Mouse (Mus musculus) retina, embryonic 14.5 days (tissue): Measurements from ENCODE around the gene Tjap1.
A peak's percentile ranks its signal among the peaks of the same experiment; 100 is the strongest.

ENCODE experiments used
- DNase-seq: peaks from one replicate; pipeline ENCODE4 v3.0.0-alpha.2; 2015; ENCODE audit warnings: low spot score

Tjap1 gene

DNA sequence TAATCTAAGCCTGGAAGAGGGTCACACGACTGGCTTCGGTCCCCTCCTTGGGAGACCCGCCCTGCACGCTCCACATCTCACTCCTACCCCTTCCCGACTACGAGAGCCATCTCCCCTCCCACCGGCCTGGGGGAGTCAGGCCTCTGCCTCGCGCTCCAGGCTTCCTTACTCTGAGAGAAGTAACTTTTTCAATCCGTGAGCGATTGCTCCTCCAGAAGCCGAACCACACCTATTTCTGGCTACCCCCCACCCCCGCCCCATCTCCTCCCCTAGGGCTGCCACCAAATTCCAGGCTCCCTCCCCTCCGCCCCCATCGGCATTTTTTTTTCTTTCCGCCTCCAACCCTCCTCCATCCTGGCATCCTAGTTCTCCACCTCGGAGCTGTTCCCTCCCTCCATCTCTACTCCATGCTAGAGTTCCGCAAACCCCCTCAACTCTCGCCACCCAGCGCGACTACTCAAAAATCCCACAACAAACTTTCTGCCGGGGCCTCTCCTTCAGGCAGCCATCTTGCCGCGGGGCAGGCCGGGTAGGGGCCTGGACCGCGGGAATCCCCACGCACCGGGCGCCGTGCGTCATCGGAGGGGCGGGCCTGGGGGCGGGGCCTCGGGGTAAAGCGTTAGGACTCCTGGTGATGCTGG lies at the start of gene Tjap1:
Tjap1 (minus strand) TSS at position 544 of the 641 bp plus-strand sequence.
- DNase-seq = peak; percentile 89

DNA sequence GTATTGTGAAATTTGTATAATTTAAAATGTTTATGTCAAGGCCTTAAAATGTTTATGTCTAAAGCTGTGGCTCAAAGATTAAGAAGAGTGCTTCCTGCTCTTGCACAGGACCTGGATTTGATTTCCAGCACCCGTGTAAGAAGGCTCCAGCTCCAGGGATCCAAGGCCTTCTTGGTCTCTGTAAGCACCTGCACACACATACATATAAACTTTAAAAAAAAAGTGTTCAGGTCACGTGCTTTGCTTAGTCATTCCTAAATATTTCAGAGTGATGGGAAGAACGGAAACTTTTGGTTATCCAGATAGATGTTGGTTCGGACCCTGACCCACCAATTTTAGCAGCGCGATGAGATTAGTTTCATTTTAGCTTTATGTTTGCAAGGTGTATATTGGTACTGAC lies 45.9 kb upstream of the Tjap1 start:
- DNase-seq = no peak

DNA sequence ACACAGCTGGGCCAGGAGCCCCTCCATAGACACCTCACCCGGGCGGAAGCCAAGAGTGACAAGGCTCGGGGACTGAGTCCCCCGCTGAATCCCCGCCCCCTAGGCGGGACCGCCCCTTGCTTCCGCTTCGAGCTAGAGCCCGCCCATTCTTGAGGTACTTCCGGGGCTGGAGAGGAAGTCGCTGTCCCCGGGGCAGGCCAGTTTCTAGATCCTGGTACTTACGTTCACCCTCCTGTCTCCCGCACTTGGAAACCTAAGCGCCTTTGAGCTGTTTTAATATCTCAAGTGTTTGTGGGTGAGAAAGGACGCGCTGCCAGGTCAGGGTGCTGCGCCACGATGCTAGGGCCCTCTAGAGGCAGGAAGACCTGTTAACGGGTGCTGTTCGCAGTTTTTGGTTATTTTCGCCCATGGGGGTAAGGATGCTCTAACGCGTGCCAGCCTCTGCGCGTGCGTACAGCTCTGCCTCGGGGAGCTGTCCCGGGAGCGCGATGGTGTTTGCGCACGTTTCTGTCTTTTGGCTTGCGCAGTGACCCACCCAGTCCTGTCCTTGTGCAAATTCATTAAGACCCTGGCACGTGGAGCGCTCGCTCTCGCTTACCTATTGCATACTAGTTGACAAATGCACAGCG lies 45.2 kb upstream of the Tjap1 start, which contains the start of gene Abcc10:
Abcc10 (minus strand) TSS at position 447 of the 629 bp plus-strand sequence.
- peak; percentile 97 for DNase-seq

DNA sequence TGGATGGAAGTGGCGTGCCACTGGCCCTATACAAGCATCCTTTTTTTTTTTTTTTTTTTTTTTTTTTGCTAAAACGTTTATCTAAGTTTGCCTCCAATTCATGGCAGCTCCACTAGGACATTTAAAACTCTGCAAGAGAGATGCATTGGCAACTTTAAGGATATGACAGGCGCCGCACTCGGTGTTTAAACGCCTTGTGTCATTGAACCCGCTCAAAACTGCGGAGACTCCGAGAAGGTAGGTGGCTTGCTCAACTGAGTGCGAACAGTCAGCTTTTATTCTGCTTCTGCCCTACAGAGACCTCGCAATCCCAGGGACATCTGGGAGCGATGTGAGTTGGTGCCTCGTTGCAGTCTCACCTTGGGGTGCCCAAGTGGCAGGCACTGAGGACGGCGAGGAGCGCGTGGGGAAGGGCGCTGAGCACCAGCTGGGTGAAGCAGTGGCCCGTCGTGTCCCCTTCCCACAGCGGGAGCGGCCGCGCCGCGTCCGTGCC lies 44.6 kb upstream of the Tjap1 start:
- no peak for DNase-seq

GRCm38 (mm10) chr17:46322046-46322823 lies 39.4 kb upstream of the Tjap1 start:
- DNase-seq = no peak

GRCm38 (mm10) chr17:46320492-46320891 lies 37.7 kb upstream of the Tjap1 start:
- no peak for DNase-seq

- no peak for DNase-seq
These were observed 33.0 kb upstream of the Tjap1 start for GRCm38 (mm10) chr17:46315813-46316212.

- DNase-seq = no peak
These were observed 30.4 kb upstream of the Tjap1 start for GRCm38 (mm10) chr17:46313135-46313715.

- no peak for DNase-seq
These were observed 27.7 kb upstream of the Tjap1 start for GRCm38 (mm10) chr17:46310515-46310914.

GRCm38 (mm10) chr17:46309835-46310234 lies 27.0 kb upstream of the Tjap1 start:
- DNase-seq = no peak

GRCm38 (mm10) chr17:46306956-46307355 lies 24.1 kb upstream of the Tjap1 start:
- no peak for DNase-seq

- DNase-seq = no peak
These were observed 21.4 kb upstream of the Tjap1 start for GRCm38 (mm10) chr17:46304184-46304583.

- DNase-seq = no peak
These were observed 19.1 kb upstream of the Tjap1 start for GRCm38 (mm10) chr17:46301892-46302291.

- peak; percentile 94 for DNase-seq
These were observed 15.5 kb upstream of the Tjap1 start for GRCm38 (mm10) chr17:46298220-46298913.

GRCm38 (mm10) chr17:46297364-46298219 lies 14.8 kb upstream of the Tjap1 start, which contains the start of gene Dlk2:
TSS of gene Dlk2 (plus strand) at chr17:46297421.
- DNase-seq = peak; percentile 40

GRCm38 (mm10) chr17:46297028-46297363 lies 14.2 kb upstream of the Tjap1 start:
- DNase-seq = no peak

GRCm38 (mm10) chr17:46296601-46297000 lies 13.8 kb upstream of the Tjap1 start:
- DNase-seq = no peak

DNA sequence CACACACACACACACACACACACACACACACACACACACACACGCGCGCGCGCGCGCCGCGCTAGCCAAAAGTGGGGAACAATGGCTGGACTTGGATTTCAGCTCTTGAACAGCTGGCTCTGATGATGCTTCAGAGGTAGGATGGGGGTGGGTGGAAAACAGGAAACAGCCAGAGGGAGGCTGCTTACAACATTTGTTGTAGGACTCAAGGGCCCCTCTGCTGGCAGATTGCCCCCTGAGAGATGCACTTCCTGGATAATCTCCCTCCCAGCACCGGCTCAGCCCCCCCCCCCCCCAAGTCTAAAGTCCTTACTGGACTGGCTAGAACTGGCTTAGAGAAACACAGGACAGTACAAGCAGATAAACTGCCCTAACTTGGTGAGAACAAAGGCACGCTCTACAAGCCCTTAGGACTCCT lies 4.9 kb upstream of the Tjap1 start:
- no peak for DNase-seq

DNA sequence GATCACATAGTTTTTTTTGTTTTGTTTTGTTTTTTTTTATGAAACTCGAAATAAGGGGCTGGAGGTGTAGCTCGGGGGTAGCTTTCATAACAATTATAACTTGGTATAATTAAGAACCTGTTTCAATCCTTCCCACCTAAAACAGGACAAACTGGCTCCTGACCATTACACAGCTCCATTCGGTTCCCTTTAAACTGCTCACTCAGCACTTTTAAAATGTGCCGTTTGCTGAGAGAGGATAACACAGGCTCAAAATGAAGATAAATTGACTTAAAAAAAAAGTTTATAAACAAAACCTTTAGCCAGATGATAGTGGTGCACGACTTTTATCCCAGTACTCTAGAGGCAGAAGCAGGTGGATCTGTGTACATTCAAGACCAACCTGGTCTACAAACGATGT lies 2.6 kb upstream of the Tjap1 start:
- no peak for DNase-seq

- DNase-seq = peak; percentile 40
These were observed 1.8 kb upstream of the Tjap1 start for GRCm38 (mm10) chr17:46284653-46285052.

GRCm38 (mm10) chr17:46283911-46284310 lies 1.1 kb upstream of the Tjap1 start:
- no peak for DNase-seq
